Mouse (Mus musculus) forebrain, embryonic 14.5 days (tissue): Measurements from ENCODE around the gene Rdh8. TPM values are rescaled to one million over a fixed set of nuclear protein-coding genes. Genes with fewer than 3 reads are reported as not detected.
"Not testable (repeated sequence)": the region's sequence is repeated elsewhere in the genome, so short reads cannot be mapped to it uniquely, and the experiment has no call there.

ENCODE experiments used
- ATAC-seq: fragments of 200-750 bp; cut with Nextera tagmentation; 2 replicates; pipeline ENCODE4 v1.8.0; 2017; ENCODE audit warnings: mild to moderate bottlenecking, moderate library complexity
- DNase-seq: peaks from one replicate; pipeline ENCODE4 v3.0.0-alpha.2; 2015; ENCODE audit warnings: low spot score
- H3K27ac ChIP-seq: fragments of 300-500 bp; sonication (generic); 2 replicates; pipeline ENCODE4 v1.5.1; 2014; ENCODE audit warnings: low read depth, mild to moderate bottlenecking, control low read depth, low read length, moderate library complexity
- H3K27me3 ChIP-seq: fragments of 300-500 bp; sonication (generic); replicated peaks from 2 replicates; pipeline ENCODE4 v1.6.1; 2014; ENCODE audit warnings: low read length, control low read depth, mixed read lengths; ENCODE audit not compliant: control insufficient read depth, insufficient read depth
- H3K36me3 ChIP-seq: fragments of 300-500 bp; sonication (generic); 2 replicates; pipeline ENCODE4 v1.6.1; 2014; ENCODE audit warnings: low read length, control low read depth; ENCODE audit not compliant: control insufficient read depth, insufficient read depth
- H3K4me1 ChIP-seq: fragments of 300-500 bp; sonication (generic); 2 replicates; pipeline ENCODE4 v1.6.1; 2014; ENCODE audit warnings: antibody characterized with exemption, low read length, control low read depth; ENCODE audit not compliant: control insufficient read depth, insufficient read depth
- H3K4me2 ChIP-seq: fragments of 300-500 bp; sonication (generic); 2 replicates; pipeline ENCODE4 v1.6.1; 2014; ENCODE audit warnings: mild to moderate bottlenecking, control low read depth, low read length
- H3K4me3 ChIP-seq: fragments of 300-500 bp; sonication (generic); 2 replicates; pipeline ENCODE4 v1.5.1; 2014; ENCODE audit warnings: low read depth, low read length, control low read depth
- H3K9ac ChIP-seq: fragments of 300-500 bp; sonication (generic); 2 replicates; pipeline ENCODE4 v1.6.1; 2014; ENCODE audit warnings: mild to moderate bottlenecking, low read length, control low read depth, moderate library complexity
- H3K9me3 ChIP-seq: fragments of 300-500 bp; sonication (generic); replicated peaks from 2 replicates; pipeline ENCODE4 v1.6.1; 2016; ENCODE audit warnings: low read length, control low read depth, mixed read lengths; ENCODE audit not compliant: control insufficient read depth
- WGBS: fragments of 180-500 bp; shearing (Covaris S2); extraction: QIAGEN DNeasy Blood & Tissue Kit; methylation state at CpG from one replicate; pipeline ENCODE4 v1.1.7; 2014; 5-methylcytosine and 5-hydroxymethylcytosine counted together
- polyA plus RNA-seq: library from polyadenylated mRNA; unstranded; fragments of >200 nt; fragmentation: Nextera tagmentation; extraction: Ambion mirVana; gene quantifications from 2 replicates; pipeline ENCODE4 v1.2.1, GENCODE M21; 2014

Rdh8 gene
- polyA plus RNA-seq, 1 experiment from 2014 or later: not detected

DNA sequence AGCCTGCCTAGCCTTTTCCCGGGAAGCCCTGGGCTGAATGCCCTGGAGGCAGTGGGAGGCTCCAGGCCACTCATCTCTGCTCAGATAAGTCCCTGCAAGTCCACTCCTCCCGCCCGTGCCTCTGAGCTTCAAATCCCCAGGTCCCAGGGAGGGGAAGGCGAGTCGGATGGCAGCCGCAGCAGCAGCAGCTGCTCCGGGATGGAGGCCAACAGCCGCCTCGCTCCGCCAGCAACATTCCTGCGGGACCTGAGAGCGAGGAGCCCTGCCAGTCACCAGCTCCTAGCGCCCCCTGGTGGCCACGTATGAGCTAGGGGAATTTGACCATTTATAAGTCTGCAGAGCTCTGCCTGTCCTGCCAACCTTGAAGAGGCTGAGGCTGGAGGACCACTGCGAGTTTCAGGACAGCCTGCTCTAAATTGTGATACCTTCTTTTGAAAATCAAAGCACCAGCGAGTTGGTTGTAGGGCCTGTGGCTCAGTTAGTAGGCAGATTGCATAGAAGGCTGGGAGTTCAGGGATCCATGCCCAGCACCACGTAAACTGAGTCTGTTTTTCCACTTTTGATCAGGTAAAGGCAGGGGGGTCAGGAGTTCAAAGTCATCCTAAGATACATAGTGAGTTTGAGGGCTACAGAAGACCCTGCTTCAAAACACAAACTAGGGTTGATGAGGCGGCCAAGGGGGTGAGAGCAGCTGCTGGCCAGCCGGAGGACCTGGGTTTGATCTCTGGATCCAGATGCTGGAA is 12.8 kb downstream of the Rdh8 start:
- no peaks in the 10 kb centered on the region for H3K4me1 ChIP-seq
- H3K9ac ChIP-seq: peak overlapping the region; percentile 29; the same call in 1 of the 2 replicates
- H3K4me2 ChIP-seq: no peak overlapping the region
- no peaks in the 10 kb centered on the region for H3K27me3 ChIP-seq
- H3K9me3 ChIP-seq: no peaks in the 10 kb centered on the region
- H3K36me3 ChIP-seq: no peaks in the 10 kb centered on the region
- H3K4me3 ChIP-seq: no peak overlapping the region
- no peak overlapping the region for H3K27ac ChIP-seq
- 15% methylated on average over 19 of the region's 19 CpGs for WGBS
- DNase-seq: peak; percentile 96
- ATAC-seq: peak; percentile 95

DNA sequence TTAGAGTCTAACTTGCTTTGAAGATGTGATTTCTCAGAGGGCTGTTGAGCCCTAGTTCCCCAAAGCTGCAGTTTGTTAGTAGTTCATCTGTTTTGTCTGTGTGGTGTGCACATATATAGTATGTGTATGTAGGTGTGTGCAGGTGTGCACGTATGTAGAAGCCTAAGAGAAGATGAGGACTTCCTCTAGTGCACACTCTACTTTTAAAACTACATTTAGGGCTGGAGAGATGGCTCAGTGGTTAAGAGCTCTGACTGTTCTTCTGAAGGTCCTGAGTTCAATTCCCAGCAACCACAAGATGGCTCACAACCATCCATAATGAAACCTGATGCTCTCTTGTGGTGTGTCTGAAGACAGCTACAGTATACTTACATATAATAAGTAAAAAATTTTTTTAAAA is 16.6 kb downstream of the Rdh8 start:
- Histone ChIP-seq H3K9ac (no peak overlapping the region), H3K27ac (no peak overlapping the region)
- no peak for ATAC-seq

DNA sequence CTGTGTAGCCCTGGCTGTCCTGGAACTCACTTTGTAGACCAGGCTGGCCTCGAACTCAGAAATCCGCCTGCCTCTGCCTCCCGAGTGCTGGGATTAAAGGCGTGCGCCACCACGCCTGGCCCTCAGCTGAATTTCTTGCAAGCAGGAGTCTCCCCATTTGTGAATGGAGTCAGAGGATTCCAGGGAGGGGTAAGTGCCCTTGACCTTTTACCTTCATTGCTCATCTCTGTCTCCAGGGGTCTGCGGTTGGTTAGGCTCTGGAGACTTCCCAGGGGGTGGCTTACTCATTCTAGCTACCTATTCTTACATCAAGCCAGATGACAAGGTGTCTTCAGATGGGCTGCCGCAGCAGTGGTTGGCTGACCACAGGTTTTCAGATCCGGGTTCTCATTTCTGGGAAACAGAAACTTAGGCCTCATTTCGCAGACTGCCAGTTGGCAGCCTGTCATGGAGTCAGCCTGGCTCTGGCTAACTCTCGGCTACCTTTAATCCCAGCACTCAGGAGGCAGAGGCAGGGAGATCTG is 17.2 kb downstream of the Rdh8 start:
- H3K9ac ChIP-seq, H3K27me3 ChIP-seq, H3K4me3 ChIP-seq, H3K27ac ChIP-seq, H3K4me1 ChIP-seq, H3K9me3 ChIP-seq, H3K36me3 ChIP-seq, DNase-seq, H3K4me2 ChIP-seq, ATAC-seq: not testable (repeated sequence)
- WGBS: 92% methylated on average over 11 of the region's 11 CpGs

More for the DNA sequence above, 16.6 kb downstream of the Rdh8 start:
- DNase-seq: no peak
- Histone ChIP-seq H3K27me3 (no peaks in the 10 kb centered on the region), H3K4me3 (no peak overlapping the region), H3K4me2 (no peak overlapping the region), H3K36me3 (no peaks in the 10 kb centered on the region), H3K9me3 (no peaks in the 10 kb centered on the region), H3K4me1 (no peaks in the 10 kb centered on the region)
- WGBS: 77% methylated on average over 1 of the region's 1 CpGs

DNA sequence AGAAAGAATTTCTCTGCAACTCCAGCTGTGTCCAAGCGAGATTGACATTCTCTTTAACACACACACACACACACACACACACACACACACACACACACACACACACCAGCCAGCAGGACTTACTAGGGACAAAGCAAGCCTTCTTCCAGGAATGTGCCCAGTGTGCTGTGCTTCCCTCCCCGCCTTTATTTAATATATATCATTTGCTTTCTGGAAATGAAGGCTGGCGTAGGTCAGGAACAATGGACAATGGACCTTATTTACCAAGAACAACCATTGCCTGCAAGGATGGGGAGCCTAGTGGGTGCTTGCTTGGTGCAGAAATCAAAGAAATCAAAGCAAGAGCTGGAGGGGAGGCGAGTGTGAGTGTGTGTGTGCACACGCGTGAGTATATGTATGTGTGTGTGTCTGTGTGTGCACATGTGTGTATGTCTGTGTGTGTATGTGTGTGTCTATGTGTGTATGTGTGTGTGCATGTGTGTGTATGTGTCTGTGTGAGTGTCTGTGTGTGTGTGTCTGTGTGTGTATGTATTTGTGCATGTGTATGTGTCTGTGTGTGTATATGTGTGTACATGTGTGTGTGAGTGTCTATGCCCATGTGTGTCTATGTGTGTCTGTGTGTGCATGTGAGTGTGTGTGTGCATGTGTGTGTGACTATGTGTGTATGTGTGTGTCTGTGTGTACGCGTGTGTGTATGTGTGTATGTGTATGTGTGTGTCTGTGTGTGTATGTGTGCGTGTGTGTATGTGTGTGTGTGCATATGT is 19.1 kb downstream of the Rdh8 start:
- Histone ChIP-seq H3K4me1 (no peaks in the 10 kb centered on the region), H3K27ac (no peak overlapping the region), H3K4me2 (no peak overlapping the region), H3K9me3 (no peaks in the 10 kb centered on the region), H3K36me3 (no peaks in the 10 kb centered on the region), H3K27me3 (no peaks in the 10 kb centered on the region), H3K9ac (no peak overlapping the region), H3K4me3 (no peak overlapping the region)
- 79% methylated on average over 9 of the region's 9 CpGs for WGBS
- ATAC-seq (no peak), DNase-seq (no peak)

DNA sequence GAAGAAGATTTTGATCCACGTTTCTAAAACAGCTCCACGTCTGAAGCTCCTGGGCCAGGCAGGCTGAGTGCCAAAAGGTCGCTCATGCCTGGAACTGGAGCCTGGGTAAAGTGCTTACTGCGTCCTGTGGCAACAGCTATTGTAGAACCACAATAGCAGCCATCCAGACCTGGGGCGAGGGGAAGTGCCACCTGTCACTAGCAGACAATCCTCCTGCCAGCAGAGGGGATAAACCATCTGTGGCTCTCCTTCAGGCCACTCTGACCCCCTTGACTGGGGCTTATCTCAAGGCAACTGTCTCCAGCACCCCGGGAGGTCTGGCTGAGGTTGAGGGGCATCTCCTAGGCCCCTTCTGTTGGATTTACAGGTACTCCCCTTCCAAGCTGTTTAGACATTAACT is 20.6 kb downstream of the Rdh8 start:
- Histone ChIP-seq H3K27ac (no peak overlapping the region), H3K36me3 (no peaks in the 10 kb centered on the region), H3K4me3 (no peak overlapping the region), H3K9ac (no peak overlapping the region), H3K27me3 (no peaks in the 10 kb centered on the region), H3K9me3 (no peaks in the 10 kb centered on the region), H3K4me1 (no peaks in the 10 kb centered on the region), H3K4me2 (no peak overlapping the region)
- DNase-seq: no peak
- no peak for ATAC-seq
- 43% methylated on average over 6 of the region's 6 CpGs for WGBS

DNA sequence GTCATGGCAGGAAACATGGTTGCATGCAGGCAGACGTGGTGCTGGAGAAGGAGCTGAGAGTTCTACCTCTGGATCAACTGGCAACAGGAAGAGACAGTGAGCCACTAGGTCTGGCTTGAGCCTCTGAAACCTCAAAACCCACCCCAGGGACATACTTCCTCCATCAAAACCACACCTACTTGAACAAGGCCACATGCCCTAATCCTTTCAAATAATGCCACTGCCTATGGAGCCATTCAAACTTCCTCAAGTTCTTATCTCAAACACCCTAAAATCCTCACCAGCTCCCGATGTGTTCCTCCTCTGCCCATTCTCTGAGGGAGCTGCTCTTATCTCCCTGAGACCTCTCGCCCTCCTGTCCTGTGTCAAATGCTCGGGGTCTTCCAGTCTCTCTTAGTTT is 23.9 kb downstream of the Rdh8 start:
- no peak overlapping the region for H3K4me2 ChIP-seq
- H3K4me1 ChIP-seq: no peaks in the 10 kb centered on the region
- no peak for ATAC-seq
- no peak for DNase-seq
- no peak overlapping the region for H3K9ac ChIP-seq
- no peak overlapping the region for H3K4me3 ChIP-seq
- WGBS: 70% methylated on average over 4 of the region's 4 CpGs
- no peaks in the 10 kb centered on the region for H3K36me3 ChIP-seq
- no peaks in the 10 kb centered on the region for H3K9me3 ChIP-seq
- no peak overlapping the region for H3K27ac ChIP-seq
- H3K27me3 ChIP-seq: no peaks in the 10 kb centered on the region

DNA sequence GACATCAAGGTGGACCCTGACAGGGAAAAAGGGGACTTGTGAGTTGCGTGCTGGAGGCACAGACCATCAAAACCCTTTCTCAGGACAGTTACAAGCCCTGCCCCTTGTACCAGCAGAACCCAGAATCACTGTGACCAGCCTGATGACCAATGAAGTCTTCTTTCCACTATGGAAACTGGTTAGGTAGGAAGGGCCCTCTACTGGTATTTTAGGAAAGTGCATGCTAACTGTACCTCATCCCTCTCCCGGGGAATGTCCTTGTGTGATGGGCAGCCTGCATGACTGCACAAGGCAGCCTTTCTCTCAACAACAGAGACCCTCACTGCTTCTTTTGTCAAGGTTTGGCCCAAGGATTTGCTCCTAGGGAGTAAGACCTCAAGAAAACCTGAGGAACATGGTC is 24.4 kb downstream of the Rdh8 start:
- ATAC-seq (no peak), DNase-seq (peak; percentile 49)
- Histone ChIP-seq H3K27me3 (no peaks in the 10 kb centered on the region), H3K4me3 (no peak overlapping the region), H3K9me3 (no peaks in the 10 kb centered on the region), H3K4me2 (no peak overlapping the region), H3K9ac (no peak overlapping the region), H3K27ac (no peak overlapping the region), H3K36me3 (no peaks in the 10 kb centered on the region), H3K4me1 (no peaks in the 10 kb centered on the region)
- WGBS: 31% methylated on average over 2 of the region's 2 CpGs

DNA sequence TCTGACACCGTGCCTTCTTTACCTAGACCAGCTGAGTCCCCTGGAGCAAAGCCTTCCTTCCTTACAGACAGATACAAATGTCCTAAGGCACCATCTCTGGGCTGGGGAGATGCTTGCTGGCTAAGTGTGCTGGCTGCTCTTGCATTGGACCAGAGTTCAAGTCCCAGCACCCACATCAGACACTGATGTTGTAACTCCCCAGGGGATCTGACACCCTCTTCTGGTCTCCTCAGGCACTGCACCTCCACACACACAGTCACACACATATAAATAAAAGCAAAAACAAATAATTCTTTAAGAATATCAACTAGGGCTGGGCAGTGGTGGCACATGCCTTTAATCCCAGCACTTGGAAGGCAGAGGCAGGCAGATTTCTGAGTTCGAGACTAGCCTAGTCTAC is 31.9 kb downstream of the Rdh8 start:
- no peaks in the 10 kb centered on the region for H3K36me3 ChIP-seq
- ATAC-seq (no peak), DNase-seq (no peak)
- no peak overlapping the region for H3K27ac ChIP-seq
- no peaks in the 10 kb centered on the region for H3K4me1 ChIP-seq
- H3K9ac ChIP-seq: no peak overlapping the region
- no peak overlapping the region for H3K4me3 ChIP-seq
- H3K4me2 ChIP-seq: no peak overlapping the region
- 96% methylated on average over 2 of the region's 2 CpGs for WGBS
- H3K27me3 ChIP-seq: no peaks in the 10 kb centered on the region
- no peaks in the 10 kb centered on the region for H3K9me3 ChIP-seq

DNA sequence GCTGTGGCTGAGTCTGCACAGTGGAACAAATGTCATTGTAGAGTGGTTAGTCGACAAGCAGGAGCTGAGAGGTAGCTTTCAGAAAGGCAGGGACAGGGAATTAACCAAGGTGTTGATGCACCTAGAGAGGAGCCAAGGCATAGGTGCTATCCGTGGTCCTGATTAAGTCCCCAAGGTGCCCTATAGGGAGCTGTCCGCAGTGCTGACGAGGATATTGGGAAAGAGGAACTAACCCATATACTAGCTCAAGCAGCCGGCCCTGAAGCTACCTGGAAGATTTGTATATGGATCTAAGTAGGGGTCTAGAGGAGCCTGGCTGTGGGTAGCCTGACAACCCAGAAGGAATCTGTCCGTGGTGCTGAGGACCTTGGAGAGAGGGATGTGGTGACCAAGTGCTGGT is 38.8 kb downstream of the Rdh8 start:
- no peaks in the 10 kb centered on the region for H3K9me3 ChIP-seq
- no peaks in the 10 kb centered on the region for H3K36me3 ChIP-seq
- DNase-seq (peak; percentile 25), ATAC-seq (no peak)
- no peak overlapping the region for H3K4me3 ChIP-seq
- H3K27me3 ChIP-seq: 0 out of 2 replicates have a peak, but pooled peaks cover 3% of the 10 kb centered on the region
- no peak overlapping the region for H3K9ac ChIP-seq
- 11% methylated on average over 6 of the region's 6 CpGs for WGBS
- H3K4me2 ChIP-seq: no peak overlapping the region
- H3K4me1 ChIP-seq: no peaks in the 10 kb centered on the region
- H3K27ac ChIP-seq: no peak overlapping the region
